Mouse (Mus musculus) olfactory bulb, adult 2 months (tissue): ENCODE results near the gene Slc38a4. TPM values are rescaled to one million over a fixed set of nuclear protein-coding genes. Genes with fewer than 3 reads are reported as not detected.

ENCODE experiments used
- H3K27ac ChIP-seq: fragments of 200-500 bp; 2 replicates; pipeline ENCODE4 v1.5.1; 2012; ENCODE audit warnings: low read depth, low read length; ENCODE audit not compliant: insufficient read depth
- H3K4me1 ChIP-seq: fragments of 200-500 bp; 2 replicates; pipeline ENCODE4 v1.6.1; 2012; ENCODE audit warnings: low read length; ENCODE audit not compliant: control insufficient read depth, insufficient read depth
- H3K4me3 ChIP-seq: fragments of 200-500 bp; 2 replicates; pipeline ENCODE4 v1.5.1; 2012; ENCODE audit warnings: mild to moderate bottlenecking, low read depth, low read length, moderate library complexity; ENCODE audit not compliant: insufficient read depth
- CTCF ChIP-seq: fragments of 200-500 bp; IDR thresholded peaks from 2 replicates; pipeline ENCODE4 v1.5.1; 2012; ENCODE audit warnings: low read depth, mild to moderate bottlenecking, low read length, moderate library complexity; ENCODE audit not compliant: insufficient read depth
- POLR2A ChIP-seq: fragments of 200-500 bp; IDR thresholded peaks from 2 replicates; pipeline ENCODE4 v1.6.1; 2012; ENCODE audit warnings: mild to moderate bottlenecking, low read depth, low read length, moderate library complexity; ENCODE audit not compliant: insufficient read depth
- WGBS: fragments of 180-500 bp; shearing (Covaris S2); methylation state at CpG from one replicate; pipeline ENCODE4 v1.1.7; 2018; 5-methylcytosine and 5-hydroxymethylcytosine counted together
- polyA plus RNA-seq: library from polyadenylated mRNA; stranded (reverse); fragments of >200 nt; gene quantifications from 2 replicates; pipeline ENCODE4 v1.2.4, GENCODE M21; 2012; ENCODE audit warnings: low replicate concordance; ENCODE audit not compliant: missing spikeins, insufficient read depth, insufficient read length

Slc38a4 gene
- polyA plus RNA-seq, 1 experiment = not detected

DNA sequence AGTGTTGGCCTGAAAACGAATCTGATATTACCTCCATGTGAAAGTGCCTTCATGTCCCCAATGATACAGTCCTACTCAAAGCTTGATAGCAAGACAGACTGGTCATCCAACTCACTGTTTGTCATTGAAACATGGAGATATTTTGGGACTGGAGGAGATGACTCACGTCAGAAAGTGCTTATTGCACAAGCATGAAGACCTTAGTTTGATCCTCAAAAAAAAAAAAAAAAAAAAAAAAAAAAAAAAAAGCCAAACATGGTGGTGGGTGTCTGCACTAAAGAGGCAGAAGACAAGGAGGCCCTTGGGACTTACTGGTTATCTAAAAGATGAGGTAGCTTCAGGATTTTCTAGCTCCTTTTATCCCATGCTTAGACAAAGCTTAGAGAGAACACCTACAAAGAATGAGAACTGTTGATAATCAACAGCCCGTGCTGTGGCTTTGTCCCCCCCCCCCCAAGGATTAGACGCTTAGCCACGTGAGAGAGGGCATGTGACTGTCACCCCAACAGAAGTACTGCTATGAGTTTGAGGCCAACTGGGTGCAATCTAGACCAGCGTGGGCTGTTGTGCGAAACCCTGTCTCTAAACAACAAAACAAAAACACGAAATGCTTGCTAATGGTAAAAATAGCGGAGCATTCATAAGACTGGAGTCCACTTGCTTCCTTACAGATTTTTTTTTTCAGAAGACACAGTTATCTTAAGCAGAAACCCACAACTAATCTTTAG lies 26.5 kb downstream of the Slc38a4 start:
- 78% methylated on average over 9 of the region's 9 CpGs for WGBS
- TF ChIP-seq POLR2A = no peak
- no peak for TF ChIP-seq CTCF
- Histone ChIP-seq H3K4me3 (no peak overlapping the region), H3K4me1 (no peaks in the 10 kb centered on the region), H3K27ac (no peak overlapping the region)

DNA sequence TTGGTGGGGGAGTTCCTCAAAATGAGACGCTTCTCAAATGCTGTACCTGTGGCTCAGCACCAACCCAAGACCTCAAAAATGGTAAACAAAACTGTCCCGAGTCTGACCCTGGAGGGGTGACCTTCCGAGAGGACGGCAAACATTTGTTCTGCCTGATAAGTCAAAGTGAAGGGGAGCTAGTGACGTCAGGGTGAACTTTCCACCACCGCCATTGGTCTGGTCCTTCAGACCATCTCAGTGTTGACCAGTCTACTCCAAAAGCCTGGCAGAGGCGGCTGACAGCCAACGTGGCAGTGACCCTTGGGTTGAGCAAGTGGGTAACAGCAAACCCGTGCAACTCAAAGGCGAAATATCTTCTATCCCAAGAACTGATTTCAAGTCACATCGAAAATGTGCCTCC lies 27.1 kb downstream of the Slc38a4 start:
- H3K27ac ChIP-seq = no peak overlapping the region
- no peak overlapping the region for H3K4me3 ChIP-seq
- no peaks in the 10 kb centered on the region for H3K4me1 ChIP-seq
- WGBS = 93% methylated on average over 11 of the region's 11 CpGs
- TF ChIP-seq CTCF = no peak
- no peak for TF ChIP-seq POLR2A

DNA sequence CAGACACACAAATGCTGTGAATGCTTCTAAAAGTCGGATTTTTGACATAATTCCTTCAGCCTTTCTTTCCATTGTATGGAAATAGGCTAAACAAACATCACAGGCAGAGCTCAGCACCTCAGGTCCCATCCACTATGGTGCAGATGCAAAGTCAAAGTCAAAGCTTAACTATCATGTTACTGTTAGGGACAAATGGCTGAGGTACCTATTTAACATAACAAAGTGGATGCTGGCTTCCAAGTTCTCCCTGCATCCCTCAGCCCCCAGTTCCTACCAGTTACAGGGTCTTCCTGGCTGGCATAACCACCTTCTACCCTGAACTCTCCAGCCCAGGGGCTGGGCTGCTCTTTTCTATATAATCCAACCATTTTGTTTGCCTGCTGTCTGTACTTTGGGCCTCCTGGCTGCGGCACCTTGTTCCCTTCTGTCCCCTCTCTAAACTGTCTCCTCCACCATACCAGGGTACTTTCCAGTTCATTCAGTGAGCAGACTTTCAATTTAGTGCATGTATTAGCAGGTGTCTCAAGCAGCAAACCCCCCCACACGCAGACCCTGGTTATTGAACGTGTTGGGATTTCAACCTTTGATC lies 27.6 kb downstream of the Slc38a4 start:
- Histone ChIP-seq H3K4me3 (no peak overlapping the region), H3K4me1 (no peaks in the 10 kb centered on the region), H3K27ac (no peak overlapping the region)
- no peak for TF ChIP-seq CTCF
- no peak for TF ChIP-seq POLR2A
- 72% methylated on average over 4 of the region's 4 CpGs for WGBS

DNA sequence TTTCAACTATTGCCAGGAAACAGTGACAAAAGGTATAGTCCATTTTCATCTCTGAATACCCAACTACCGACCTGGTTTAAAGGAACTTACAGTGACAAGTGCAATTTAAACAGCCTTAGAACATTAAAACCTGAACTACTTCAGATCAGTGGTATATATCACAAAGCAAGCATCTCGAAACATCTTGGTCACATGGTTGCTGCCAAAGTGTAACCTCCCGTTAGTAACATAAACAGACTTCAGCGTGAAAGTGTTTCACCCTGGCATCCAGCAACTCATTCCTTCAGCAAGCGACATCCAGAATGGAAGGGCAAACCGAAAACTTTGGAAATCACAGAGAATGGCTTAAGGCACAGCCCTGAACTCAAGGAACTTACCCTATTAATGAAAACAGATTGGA lies 29.1 kb downstream of the Slc38a4 start:
- H3K4me3 ChIP-seq = no peak overlapping the region
- no peak overlapping the region for H3K27ac ChIP-seq
- WGBS = 68% methylated on average over 6 of the region's 6 CpGs
- TF ChIP-seq CTCF (no peak), POLR2A (no peak)
- no peaks in the 10 kb centered on the region for H3K4me1 ChIP-seq

DNA sequence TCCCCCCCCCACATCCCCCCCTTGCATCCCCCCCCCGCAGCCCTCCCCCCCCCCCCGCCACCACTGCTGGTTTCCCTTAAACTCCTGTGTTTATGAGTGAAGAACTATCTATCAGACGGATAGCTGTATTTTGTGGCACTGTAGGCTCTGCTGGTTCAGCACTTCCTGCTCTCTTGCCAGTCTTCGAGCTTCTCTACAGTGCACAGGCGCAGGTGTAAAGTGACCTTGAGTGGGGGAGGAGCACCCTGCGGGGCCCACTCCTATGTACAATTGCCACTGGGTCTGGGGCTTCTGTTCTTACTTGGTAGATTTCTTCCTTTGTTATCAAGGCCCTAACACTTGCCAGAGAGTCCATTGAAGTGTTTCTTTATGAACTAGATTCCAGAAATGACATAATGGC lies 33.0 kb downstream of the Slc38a4 start:
- WGBS = 95% methylated on average over 5 of the region's 6 CpGs
- TF ChIP-seq CTCF (no peak), POLR2A (no peak)
- Histone ChIP-seq H3K27ac (no peak overlapping the region), H3K4me1 (no peaks in the 10 kb centered on the region), H3K4me3 (no peak overlapping the region)

DNA sequence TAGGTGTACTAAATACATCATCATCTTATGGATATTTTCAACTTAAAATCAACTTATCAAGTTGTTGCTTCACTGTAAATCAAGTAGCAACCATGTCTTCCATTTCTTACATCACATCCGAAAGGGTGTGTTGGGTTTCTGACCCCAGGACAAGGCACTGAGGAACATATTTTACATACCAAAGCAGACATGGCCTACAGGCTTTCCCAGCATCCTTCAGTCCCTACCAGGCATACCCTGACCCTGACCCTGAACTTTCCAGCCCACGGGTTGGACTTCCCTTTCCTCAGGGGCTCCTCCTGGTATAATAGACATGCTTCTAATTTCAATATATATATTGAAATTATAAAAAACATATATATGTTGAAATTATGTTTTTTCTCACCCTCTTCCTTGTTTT lies 33.5 kb downstream of the Slc38a4 start:
- 96% methylated on average over 2 of the region's 2 CpGs for WGBS
- TF ChIP-seq CTCF (no peak), POLR2A (no peak)
- H3K4me3 ChIP-seq = no peak overlapping the region

DNA sequence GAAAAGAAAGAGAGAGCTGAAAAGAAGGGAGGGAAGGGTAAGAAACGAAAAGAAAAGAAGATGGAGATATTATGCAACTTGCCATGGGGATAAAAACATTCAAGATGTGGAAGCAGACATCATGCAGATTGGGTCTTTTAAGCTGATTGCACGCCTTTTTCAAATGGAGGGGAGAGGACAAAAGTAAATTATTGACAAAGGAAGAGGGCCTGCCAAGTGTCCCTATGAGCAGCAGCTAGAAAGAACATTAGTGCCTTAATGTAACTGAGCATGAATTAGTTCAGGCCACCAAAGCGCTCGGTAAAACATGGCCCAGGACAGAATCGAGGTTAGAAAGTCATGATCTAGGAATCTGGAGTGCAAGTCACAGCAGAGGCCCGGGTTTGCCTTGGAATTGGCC lies 35.5 kb downstream of the Slc38a4 start:
- TF ChIP-seq POLR2A (no peak), CTCF (no peak)
- H3K4me3 ChIP-seq = no peak overlapping the region
- WGBS = 86% methylated on average over 6 of the region's 6 CpGs
- H3K4me1 ChIP-seq = no peaks in the 10 kb centered on the region
- no peak overlapping the region for H3K27ac ChIP-seq

More for the DNA sequence above, 33.5 kb downstream of the Slc38a4 start:
- Histone ChIP-seq H3K27ac (no peak overlapping the region), H3K4me1 (no peaks in the 10 kb centered on the region)

DNA sequence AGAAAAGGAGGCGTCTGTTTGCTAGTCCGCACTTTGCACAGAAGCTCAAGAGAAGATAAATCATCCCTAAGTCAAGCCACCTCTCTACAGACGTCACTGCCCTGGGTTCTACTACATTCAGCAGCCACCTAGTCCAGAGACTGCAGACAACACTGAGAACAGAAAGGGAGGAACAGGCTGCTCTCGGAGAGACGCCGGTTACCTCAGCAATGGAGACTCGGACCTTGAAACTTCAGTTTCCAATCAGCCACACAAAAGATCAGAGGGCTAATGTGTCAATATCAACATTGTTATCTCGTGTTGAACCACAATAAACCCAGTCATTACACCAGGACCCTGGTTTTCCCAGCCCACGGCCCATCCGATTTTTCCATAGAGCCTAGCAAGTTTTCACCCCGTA lies 36.4 kb downstream of the Slc38a4 start:
- WGBS = 89% methylated on average over 11 of the region's 11 CpGs
- Histone ChIP-seq H3K27ac (no peak overlapping the region), H3K4me1 (no peaks in the 10 kb centered on the region), H3K4me3 (no peak overlapping the region)
- TF ChIP-seq CTCF (no peak), POLR2A (no peak)

DNA sequence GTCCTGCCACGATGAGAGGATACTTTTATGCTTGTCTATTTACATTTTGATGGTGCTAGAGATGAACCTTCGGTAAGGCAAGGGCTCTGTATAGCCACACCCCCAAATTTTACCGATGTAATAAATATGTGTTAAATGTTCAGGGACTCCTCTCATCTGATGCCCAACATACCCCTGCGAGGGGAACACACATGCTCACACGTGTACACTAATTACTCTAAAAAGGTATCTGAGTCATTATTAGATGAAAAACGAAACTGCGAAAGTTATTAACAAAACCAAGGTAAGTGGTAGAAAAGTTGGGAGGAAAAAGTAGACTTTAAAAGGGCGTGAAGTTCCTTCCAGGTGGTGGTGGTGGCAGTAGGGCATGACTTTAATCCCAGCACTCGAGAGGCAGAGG lies 38.6 kb downstream of the Slc38a4 start:
- H3K4me1 ChIP-seq = no peaks in the 10 kb centered on the region
- TF ChIP-seq CTCF (no peak), POLR2A (no peak)
- WGBS = 92% methylated on average over 9 of the region's 9 CpGs
- H3K4me3 ChIP-seq = no peak overlapping the region
- H3K27ac ChIP-seq = no peak overlapping the region

DNA sequence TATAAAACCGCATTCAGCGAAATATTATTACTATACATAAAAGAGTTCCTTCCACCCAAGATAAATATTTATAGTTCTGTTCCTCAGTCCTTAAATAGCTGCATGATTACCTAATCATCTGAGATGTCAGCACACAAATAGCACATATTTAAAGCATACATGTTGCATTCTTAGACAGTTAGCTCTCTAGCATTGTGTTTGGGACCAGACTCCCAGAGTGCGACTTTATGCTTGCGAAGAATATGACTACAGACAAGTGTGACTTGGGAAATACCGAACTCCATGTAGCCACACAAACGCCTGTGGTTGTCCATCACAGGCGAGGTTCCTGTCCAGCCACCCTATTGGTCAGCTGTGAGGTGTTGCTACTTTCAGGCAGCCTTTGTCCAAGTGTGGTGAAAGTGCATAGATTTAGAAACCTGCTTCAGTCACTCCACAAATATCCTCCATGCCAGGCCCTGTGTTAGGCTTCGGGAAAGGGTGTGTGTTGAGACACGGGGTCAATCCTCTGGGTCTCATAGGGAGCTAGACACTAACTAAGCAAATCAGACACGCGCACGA lies 40.6 kb downstream of the Slc38a4 start:
- 93% methylated on average over 12 of the region's 12 CpGs for WGBS
- H3K4me1 ChIP-seq = no peaks in the 10 kb centered on the region
- TF ChIP-seq CTCF (no peak), POLR2A (no peak)
- H3K4me3 ChIP-seq = no peak overlapping the region
- H3K27ac ChIP-seq = no peak overlapping the region
